Mouse (Mus musculus) midbrain, embryonic 11.5 days (tissue): ENCODE measurements around the gene Tnrc6b. TPM values are rescaled to one million over a fixed set of nuclear protein-coding genes. Genes with fewer than 3 reads are reported as not detected.

Experiments
- ATAC-seq: fragments of 200-750 bp; cut with Nextera tagmentation; 2 replicates; pipeline ENCODE4 v1.8.0; 2017; ENCODE audit warnings: moderate TSS enrichment, moderate library complexity; ENCODE audit not compliant: low FRiP score
- DNase-seq: peaks from one replicate; pipeline ENCODE4 v3.0.0; 2015; ENCODE audit warnings: low spot score; ENCODE audit errors: missing footprints
- H3K27ac ChIP-seq: fragments of 300-500 bp; sonication (generic); 2 replicates; pipeline ENCODE4 v1.5.1; 2014; ENCODE audit warnings: low read depth, low read length
- H3K27me3 ChIP-seq: fragments of 300-500 bp; sonication (generic); 2 replicates; pipeline ENCODE4 v1.6.1; 2014; ENCODE audit warnings: mild to moderate bottlenecking, low read length, moderate library complexity, mixed read lengths; ENCODE audit not compliant: control insufficient read depth, insufficient read depth
- H3K36me3 ChIP-seq: fragments of 300-500 bp; sonication (generic); 2 replicates; pipeline ENCODE4 v1.6.1; 2014; ENCODE audit warnings: mild to moderate bottlenecking, low read length, moderate library complexity, mixed read lengths; ENCODE audit not compliant: control insufficient read depth, insufficient read depth
- H3K4me1 ChIP-seq: fragments of 300-500 bp; sonication (generic); 2 replicates; pipeline ENCODE4 v1.6.1; 2014; ENCODE audit warnings: low read length; ENCODE audit not compliant: control insufficient read depth, insufficient read depth
- H3K4me2 ChIP-seq: fragments of 300-500 bp; sonication (generic); 2 replicates; pipeline ENCODE4 v1.6.1; 2014; ENCODE audit warnings: mild to moderate bottlenecking, moderate library complexity
- H3K4me3 ChIP-seq: fragments of 300-500 bp; sonication (generic); 2 replicates; pipeline ENCODE4 v1.5.1; 2014; ENCODE audit warnings: low read depth, low read length
- H3K9ac ChIP-seq: fragments of 300-500 bp; sonication (generic); 2 replicates; pipeline ENCODE4 v1.6.1; 2014; ENCODE audit warnings: low read length
- H3K9me3 ChIP-seq: fragments of 300-500 bp; sonication (generic); 2 replicates; pipeline ENCODE4 v1.6.1; 2016; ENCODE audit warnings: low read length; ENCODE audit not compliant: control insufficient read depth
- WGBS: fragments of 180-500 bp; shearing (Covaris S2); extraction: QIAGEN DNeasy Blood & Tissue Kit; methylation state at CpG from one replicate; pipeline ENCODE4 v1.1.7; 2014; 5-methylcytosine and 5-hydroxymethylcytosine counted together
- polyA plus RNA-seq: library from polyadenylated mRNA; unstranded; fragments of >200 nt; fragmentation: Nextera tagmentation; extraction: Ambion mirVana; gene quantifications from 2 replicates; pipeline ENCODE4 v1.2.1, GENCODE M21; 2014

Tnrc6b gene
- polyA plus RNA-seq, 1 experiment from 2014 or later = 17.0 TPM

DNA sequence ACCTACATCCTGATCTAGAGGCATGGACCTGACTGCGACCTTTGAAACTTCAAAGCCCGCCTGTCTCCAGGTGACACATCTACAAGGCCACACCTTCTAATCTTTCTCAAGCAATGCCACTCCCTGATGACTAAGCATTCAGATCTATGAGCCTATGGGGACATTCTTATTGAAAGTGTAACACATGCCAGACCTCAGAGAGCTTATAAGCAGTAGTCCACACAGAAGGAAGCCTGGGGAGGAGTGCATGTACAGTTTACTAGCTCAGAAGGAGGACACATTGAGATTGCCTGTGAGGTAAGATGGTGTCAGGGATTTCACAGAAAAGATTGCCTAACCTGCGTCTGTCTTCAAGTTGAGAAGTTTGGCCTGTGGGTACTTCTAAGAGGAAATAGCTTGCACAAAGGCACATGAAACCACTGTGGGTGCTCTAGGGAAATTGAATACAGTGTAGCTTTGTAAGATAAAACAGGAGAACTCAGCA lies 31.9 kb downstream of the Tnrc6b start:
- Histone ChIP-seq H3K4me3 (no peak overlapping the region), H3K9me3 (no peaks in the 10 kb centered on the region), H3K27ac (no peak overlapping the region), H3K9ac (no peak overlapping the region), H3K36me3 (no peaks in the 10 kb centered on the region), H3K4me1 (no peaks in the 10 kb centered on the region), H3K27me3 (no peaks in the 10 kb centered on the region), H3K4me2 (no peak overlapping the region)
- WGBS = 90% methylated on average over 3 of the region's 3 CpGs
- no peak for DNase-seq
- no peak for ATAC-seq

DNA sequence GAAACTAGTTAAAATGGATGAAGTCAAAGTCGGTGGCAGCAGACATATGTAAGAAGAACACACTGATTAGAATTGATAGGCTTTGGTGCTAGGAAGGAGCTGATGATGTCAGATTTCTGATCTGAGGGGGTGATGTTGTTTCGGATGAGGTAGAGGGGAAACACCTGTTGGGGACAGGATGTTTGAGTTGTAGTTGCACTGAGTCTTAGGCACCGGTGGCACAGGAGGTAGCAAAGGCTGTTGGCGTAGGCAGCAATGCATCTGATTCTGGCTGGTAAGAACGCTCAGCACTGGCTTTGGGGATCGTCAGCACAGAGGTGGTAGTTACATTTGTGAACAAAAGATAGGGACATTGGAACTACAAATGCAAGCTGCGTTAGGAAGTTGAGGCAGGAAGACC lies 32.5 kb downstream of the Tnrc6b start:
- 91% methylated on average over 7 of the region's 7 CpGs for WGBS
- DNase-seq (no peak), ATAC-seq (no peak)
- H3K36me3 ChIP-seq = no peaks in the 10 kb centered on the region
- no peak overlapping the region for H3K27ac ChIP-seq
- no peaks in the 10 kb centered on the region for H3K27me3 ChIP-seq
- H3K4me3 ChIP-seq = no peak overlapping the region
- no peaks in the 10 kb centered on the region for H3K4me1 ChIP-seq
- H3K4me2 ChIP-seq = no peak overlapping the region
- H3K9me3 ChIP-seq = no peaks in the 10 kb centered on the region
- no peak overlapping the region for H3K9ac ChIP-seq

DNA sequence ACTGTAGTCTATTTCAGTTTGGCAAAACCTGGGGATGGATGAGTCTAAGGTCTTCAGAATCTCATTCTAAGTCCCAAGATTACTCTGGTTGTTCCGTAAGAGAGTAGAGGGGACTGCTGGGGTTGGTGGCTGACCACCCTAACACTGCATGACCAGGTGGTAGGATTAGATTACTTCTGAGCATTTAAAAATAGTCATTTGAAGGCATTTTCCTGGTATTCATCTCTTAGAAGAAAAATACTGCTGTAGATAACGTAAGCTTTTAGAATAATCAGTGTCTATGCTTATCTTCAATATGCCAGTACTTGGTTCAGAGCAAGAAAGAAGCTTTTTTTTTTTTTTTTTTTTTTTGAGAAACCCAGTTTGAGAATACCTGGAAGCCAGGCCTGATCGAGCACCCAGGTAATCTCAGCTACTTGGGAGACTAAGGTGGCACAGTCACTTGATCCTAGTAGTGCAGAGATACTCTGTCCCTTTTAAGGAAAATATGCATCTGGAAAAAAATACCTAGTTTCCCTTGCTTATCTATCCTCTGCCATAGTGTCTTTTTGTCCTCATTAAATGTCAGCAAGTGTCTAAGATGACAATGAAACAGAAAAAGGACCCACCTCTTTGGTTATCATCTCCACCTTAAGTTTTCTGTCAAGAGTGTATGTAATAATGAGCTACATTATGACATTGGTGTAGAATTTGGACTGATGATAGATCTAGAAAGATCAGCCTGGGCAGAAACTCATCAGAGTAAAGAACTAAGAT lies 33.7 kb downstream of the Tnrc6b start:
- no peak for ATAC-seq
- no peak overlapping the region for H3K9ac ChIP-seq
- H3K36me3 ChIP-seq = no peaks in the 10 kb centered on the region
- H3K4me1 ChIP-seq = no peaks in the 10 kb centered on the region
- no peaks in the 10 kb centered on the region for H3K27me3 ChIP-seq
- H3K4me2 ChIP-seq = no peak overlapping the region
- DNase-seq = no peak
- no peaks in the 10 kb centered on the region for H3K9me3 ChIP-seq
- WGBS = 82% methylated on average over 3 of the region's 3 CpGs
- no peak overlapping the region for H3K4me3 ChIP-seq
- H3K27ac ChIP-seq = no peak overlapping the region

DNA sequence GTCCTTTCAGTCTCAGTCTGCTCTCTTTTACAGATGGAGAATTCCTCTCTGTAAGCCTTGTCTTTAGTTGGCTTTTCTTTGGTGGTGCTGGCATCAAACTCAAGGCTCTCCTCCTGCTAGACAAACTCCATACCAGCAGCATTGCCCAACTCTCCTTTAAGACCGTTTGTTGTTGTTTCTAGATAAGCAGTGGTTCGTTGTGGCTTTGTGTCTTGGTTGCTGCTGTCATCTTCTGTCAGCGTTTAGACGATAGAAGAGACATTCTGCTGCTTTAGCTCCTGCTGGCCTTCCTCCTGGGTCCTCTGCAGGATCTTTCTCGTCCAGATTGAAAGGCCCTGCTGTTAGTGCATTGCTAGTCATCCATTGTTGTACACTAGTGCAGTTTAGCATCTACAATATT lies 37.9 kb downstream of the Tnrc6b start:
- 82% methylated on average over 5 of the region's 5 CpGs for WGBS
- no peak overlapping the region for H3K4me2 ChIP-seq
- no peak for ATAC-seq
- no peak for DNase-seq
- no peaks in the 10 kb centered on the region for H3K9me3 ChIP-seq
- no peaks in the 10 kb centered on the region for H3K27me3 ChIP-seq
- H3K27ac ChIP-seq = no peak overlapping the region
- no peak overlapping the region for H3K9ac ChIP-seq
- H3K4me3 ChIP-seq = no peak overlapping the region
- no peaks in the 10 kb centered on the region for H3K4me1 ChIP-seq
- H3K36me3 ChIP-seq = no peaks in the 10 kb centered on the region

DNA sequence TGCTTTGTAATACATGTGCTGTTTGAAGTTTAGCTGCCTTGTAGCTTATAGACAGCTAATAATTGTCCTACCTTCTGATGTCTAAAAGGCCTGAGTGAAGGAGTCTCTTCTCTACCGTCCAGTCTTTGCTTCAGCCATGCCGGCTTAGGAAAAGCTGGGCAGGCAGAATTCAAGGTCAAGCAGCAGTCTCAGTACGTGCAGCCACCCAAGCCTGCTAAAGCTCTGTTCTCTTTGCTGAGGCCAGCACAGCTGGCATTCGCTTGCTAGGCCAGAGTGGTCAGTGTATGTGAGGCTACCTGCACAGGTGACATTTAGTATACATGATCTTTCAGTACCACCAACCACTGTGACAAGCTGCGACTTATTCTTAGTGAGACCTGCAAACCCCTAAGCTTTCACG lies 42.2 kb downstream of the Tnrc6b start:
- ATAC-seq (no peak), DNase-seq (no peak)
- no peaks in the 10 kb centered on the region for H3K4me1 ChIP-seq

DNA sequence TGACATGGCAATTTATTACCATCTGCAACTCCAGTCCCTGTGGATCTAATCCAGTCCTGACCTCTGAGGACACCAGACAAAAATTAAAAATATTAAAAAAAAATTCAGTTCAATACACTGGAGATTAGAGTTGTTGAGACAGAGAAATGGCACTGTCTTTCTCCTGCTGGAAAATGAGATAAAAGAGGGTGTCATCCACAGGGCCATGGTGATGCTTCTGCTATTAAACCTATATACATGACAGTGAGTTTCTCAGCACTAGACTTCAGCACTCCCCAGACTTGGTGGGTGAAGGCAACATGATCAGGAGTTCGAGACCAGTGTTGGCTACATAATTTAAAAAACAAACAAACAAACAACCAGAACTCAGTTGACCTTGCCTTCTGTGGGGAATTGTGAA lies 43.0 kb downstream of the Tnrc6b start:
- H3K9me3 ChIP-seq = no peaks in the 10 kb centered on the region
- no peak overlapping the region for H3K4me3 ChIP-seq
- DNase-seq (no peak), ATAC-seq (no peak)
- H3K27ac ChIP-seq = no peak overlapping the region
- WGBS = 85% methylated on average over 1 of the region's 1 CpGs
- H3K27me3 ChIP-seq = no peaks in the 10 kb centered on the region
- no peaks in the 10 kb centered on the region for H3K36me3 ChIP-seq
- H3K9ac ChIP-seq = no peak overlapping the region
- H3K4me1 ChIP-seq = no peaks in the 10 kb centered on the region
- no peak overlapping the region for H3K4me2 ChIP-seq

More for the DNA sequence above, 42.2 kb downstream of the Tnrc6b start:
- Histone ChIP-seq H3K9me3 (no peaks in the 10 kb centered on the region), H3K36me3 (no peaks in the 10 kb centered on the region), H3K9ac (no peak overlapping the region), H3K27me3 (no peaks in the 10 kb centered on the region), H3K27ac (no peak overlapping the region), H3K4me2 (no peak overlapping the region), H3K4me3 (no peak overlapping the region)
- WGBS = 73% methylated on average over 6 of the region's 6 CpGs

DNA sequence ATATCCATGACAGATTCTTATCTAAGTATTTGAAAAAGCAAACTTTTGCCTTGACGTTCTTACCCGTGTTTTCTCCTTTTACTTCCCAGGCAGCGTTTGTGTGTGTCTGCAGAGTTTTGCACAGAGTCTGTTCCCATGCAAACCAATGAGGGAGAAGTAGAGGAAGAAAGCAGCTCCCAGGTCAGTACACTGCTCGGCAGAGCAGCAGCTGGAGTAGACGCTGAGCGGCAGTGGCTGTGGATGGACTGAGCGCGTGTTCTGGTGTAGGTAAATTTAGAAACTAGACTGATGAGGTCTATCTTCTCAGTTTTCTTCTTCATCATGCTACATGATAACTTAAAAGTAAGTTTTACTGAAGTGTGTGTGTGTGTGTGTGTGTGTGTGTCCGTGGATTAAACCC lies 48.3 kb downstream of the Tnrc6b start:
- Histone ChIP-seq H3K4me2 (no peak overlapping the region), H3K4me1 (no peaks in the 10 kb centered on the region), H3K4me3 (no peak overlapping the region), H3K27me3 (no peaks in the 10 kb centered on the region), H3K9ac (no peak overlapping the region), H3K36me3 (no peaks in the 10 kb centered on the region), H3K27ac (no peak overlapping the region), H3K9me3 (no peaks in the 10 kb centered on the region)
- no peak for ATAC-seq
- no peak for DNase-seq
- 92% methylated on average over 9 of the region's 9 CpGs for WGBS

DNA sequence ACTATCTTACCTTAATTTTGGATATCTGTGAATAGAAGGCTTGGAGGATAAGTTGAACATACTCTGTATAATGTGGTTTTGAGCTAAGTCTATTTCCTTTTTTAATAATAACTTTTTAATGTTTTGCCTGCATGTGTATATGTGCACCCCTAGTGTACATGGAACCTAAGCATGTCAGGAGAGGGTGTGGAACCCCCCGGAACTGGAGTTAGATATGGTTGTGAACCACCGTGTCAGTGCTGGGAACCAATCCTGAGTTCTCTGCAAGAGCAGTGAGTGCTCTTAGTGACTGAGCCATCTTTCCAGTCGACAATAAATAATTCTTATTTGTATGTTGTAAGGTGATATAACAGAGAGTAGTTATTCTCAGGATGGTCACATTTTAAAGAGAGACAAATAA lies 49.4 kb downstream of the Tnrc6b start:
- no peak overlapping the region for H3K27ac ChIP-seq
- H3K4me1 ChIP-seq = no peaks in the 10 kb centered on the region
- H3K4me2 ChIP-seq = no peak overlapping the region
- no peaks in the 10 kb centered on the region for H3K36me3 ChIP-seq
- 83% methylated on average over 3 of the region's 3 CpGs for WGBS
- no peaks in the 10 kb centered on the region for H3K27me3 ChIP-seq
- no peak overlapping the region for H3K9ac ChIP-seq
- no peaks in the 10 kb centered on the region for H3K9me3 ChIP-seq
- DNase-seq = no peak
- no peak overlapping the region for H3K4me3 ChIP-seq
- no peak for ATAC-seq

DNA sequence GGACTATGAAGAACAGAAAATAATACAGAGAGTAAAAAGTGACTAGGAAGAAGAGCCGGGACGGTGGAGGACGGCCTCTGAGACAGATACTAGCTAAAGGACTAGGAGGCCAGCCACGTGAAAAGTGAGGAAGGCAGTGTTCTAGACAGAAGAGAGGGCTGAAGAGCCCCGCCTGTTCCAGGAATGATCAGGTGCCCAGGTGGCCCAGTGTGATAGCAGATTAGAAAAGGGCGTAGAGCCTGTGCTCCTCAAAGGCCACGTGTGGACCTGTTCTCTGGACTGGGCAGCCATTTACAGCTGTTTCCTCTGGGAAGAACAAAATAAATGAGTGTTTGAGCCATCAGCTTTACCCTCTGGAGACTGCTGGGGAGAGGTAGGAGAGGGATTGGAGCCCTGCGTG lies 49.8 kb downstream of the Tnrc6b start:
- H3K4me1 ChIP-seq = no peaks in the 10 kb centered on the region
- H3K4me2 ChIP-seq = no peak overlapping the region
- ATAC-seq = no peak
- 76% methylated on average over 8 of the region's 8 CpGs for WGBS
- H3K36me3 ChIP-seq = no peaks in the 10 kb centered on the region
- H3K9me3 ChIP-seq = no peaks in the 10 kb centered on the region
- no peak overlapping the region for H3K4me3 ChIP-seq
- H3K27ac ChIP-seq = no peak overlapping the region
- no peaks in the 10 kb centered on the region for H3K27me3 ChIP-seq
- no peak for DNase-seq
- no peak overlapping the region for H3K9ac ChIP-seq
